Mouse (Mus musculus): Measurements from ENCODE around the gene Cd3d. TPM values are rescaled to one million over a fixed set of nuclear protein-coding genes. Genes with fewer than 3 reads are reported as not detected.
"Not testable (repeated sequence)": the region's sequence is repeated elsewhere in the genome, so short reads cannot be mapped to it uniquely, and the experiment has no call there.

Gene Cd3d
- total RNA-seq (2017), result 0.19 TPM in 1 of 2 replicates, not detected in the other

GRCm38 (mm10) chr9:44981676-44982075, at the start of gene Cd3d:
TSS of gene Cd3d (plus strand) at chr9:44981786.
- ATAC-seq (replicated peaks in 1 of 2; ENCODE audit: insufficient read depth in 1 of 2, low FRiP score in 2 of 2, low TSS enrichment in 1 of 2, low read depth in 1 of 2, poor library complexity in 2 of 2, severe bottlenecking in 2 of 2), result no peak

- no peak for ATAC-seq (replicated peaks in 1 of 2; ENCODE audit: insufficient read depth in 1 of 2, low FRiP score in 2 of 2, low TSS enrichment in 1 of 2, low read depth in 1 of 2, poor library complexity in 2 of 2, severe bottlenecking in 2 of 2)
Measured at GRCm38 (mm10) chr9:44941756-44942155, 39.8 kb upstream of the Cd3d start.

- no peak for ATAC-seq (replicated peaks in 1 of 2; ENCODE audit: insufficient read depth in 1 of 2, low FRiP score in 2 of 2, low TSS enrichment in 1 of 2, low read depth in 1 of 2, poor library complexity in 2 of 2, severe bottlenecking in 2 of 2)
Measured at GRCm38 (mm10) chr9:44942421-44942820, 39.2 kb upstream of the Cd3d start.

- ATAC-seq (replicated peaks in 1 of 2; ENCODE audit: insufficient read depth in 1 of 2, low FRiP score in 2 of 2, low TSS enrichment in 1 of 2, low read depth in 1 of 2, poor library complexity in 2 of 2, severe bottlenecking in 2 of 2), result no peak
Measured at GRCm38 (mm10) chr9:44946185-44946695, 35.3 kb upstream of the Cd3d start.

GRCm38 (mm10) chr9:44947836-44948235, 33.8 kb upstream of the Cd3d start:
- no peak for ATAC-seq (replicated peaks in 1 of 2; ENCODE audit: insufficient read depth in 1 of 2, low FRiP score in 2 of 2, low TSS enrichment in 1 of 2, low read depth in 1 of 2, poor library complexity in 2 of 2, severe bottlenecking in 2 of 2)

GRCm38 (mm10) chr9:44954432-44954831, 27.2 kb upstream of the Cd3d start:
- ATAC-seq (replicated peaks in 1 of 2; ENCODE audit: insufficient read depth in 1 of 2, low FRiP score in 2 of 2, low TSS enrichment in 1 of 2, low read depth in 1 of 2, poor library complexity in 2 of 2, severe bottlenecking in 2 of 2), result no peak

GRCm38 (mm10) chr9:44965126-44965832, 16.3 kb upstream of the Cd3d start, which contains the start of gene Ube4a:
TSS of gene Ube4a (minus strand) at chr9:44965600.
- peak; percentile 91 to 95 for ATAC-seq (replicated peaks in 1 of 2; ENCODE audit: insufficient read depth in 1 of 2, low FRiP score in 2 of 2, low TSS enrichment in 1 of 2, low read depth in 1 of 2, poor library complexity in 2 of 2, severe bottlenecking in 2 of 2)

- no peak for ATAC-seq (replicated peaks in 1 of 2; ENCODE audit: insufficient read depth in 1 of 2, low FRiP score in 2 of 2, low TSS enrichment in 1 of 2, low read depth in 1 of 2, poor library complexity in 2 of 2, severe bottlenecking in 2 of 2)
Measured at GRCm38 (mm10) chr9:44965833-44966466, 15.6 kb upstream of the Cd3d start.

- ATAC-seq (replicated peaks in 1 of 2; ENCODE audit: insufficient read depth in 1 of 2, low FRiP score in 2 of 2, low TSS enrichment in 1 of 2, low read depth in 1 of 2, poor library complexity in 2 of 2, severe bottlenecking in 2 of 2), result peak; percentile 88
Measured at GRCm38 (mm10) chr9:44966815-44967242, 14.8 kb upstream of the Cd3d start.

- not testable (repeated sequence) for ATAC-seq (replicated peaks in 1 of 2; ENCODE audit: insufficient read depth in 1 of 2, low FRiP score in 2 of 2, low TSS enrichment in 1 of 2, low read depth in 1 of 2, poor library complexity in 2 of 2, severe bottlenecking in 2 of 2)
Measured at GRCm38 (mm10) chr9:44967763-44968162, 13.8 kb upstream of the Cd3d start.

GRCm38 (mm10) chr9:44969450-44969849, 12.1 kb upstream of the Cd3d start:
- ATAC-seq (replicated peaks in 1 of 2; ENCODE audit: insufficient read depth in 1 of 2, low FRiP score in 2 of 2, low TSS enrichment in 1 of 2, low read depth in 1 of 2, poor library complexity in 2 of 2, severe bottlenecking in 2 of 2), result no peak

- ATAC-seq (replicated peaks in 1 of 2; ENCODE audit: insufficient read depth in 1 of 2, low FRiP score in 2 of 2, low TSS enrichment in 1 of 2, low read depth in 1 of 2, poor library complexity in 2 of 2, severe bottlenecking in 2 of 2), result no peak
Measured at GRCm38 (mm10) chr9:44977813-44978212, 3.8 kb upstream of the Cd3d start.

- ATAC-seq (replicated peaks in 1 of 2; ENCODE audit: insufficient read depth in 1 of 2, low FRiP score in 2 of 2, low TSS enrichment in 1 of 2, low read depth in 1 of 2, poor library complexity in 2 of 2, severe bottlenecking in 2 of 2), result no peak
Measured at GRCm38 (mm10) chr9:44979806-44980205, 1.8 kb upstream of the Cd3d start.

- ATAC-seq (replicated peaks in 1 of 2; ENCODE audit: insufficient read depth in 1 of 2, low FRiP score in 2 of 2, low TSS enrichment in 1 of 2, low read depth in 1 of 2, poor library complexity in 2 of 2, severe bottlenecking in 2 of 2), result no peak
Measured at GRCm38 (mm10) chr9:44980242-44980641, 1.3 kb upstream of the Cd3d start, which contains the start of gene Cd3g. TSS of gene Cd3g (minus strand) at chr9:44980431.

GRCm38 (mm10) chr9:44981104-44981503, 482 bp upstream of the Cd3d start:
- no peak for ATAC-seq (replicated peaks in 1 of 2; ENCODE audit: insufficient read depth in 1 of 2, low FRiP score in 2 of 2, low TSS enrichment in 1 of 2, low read depth in 1 of 2, poor library complexity in 2 of 2, severe bottlenecking in 2 of 2)

- no peak for ATAC-seq (replicated peaks in 1 of 2; ENCODE audit: insufficient read depth in 1 of 2, low FRiP score in 2 of 2, low TSS enrichment in 1 of 2, low read depth in 1 of 2, poor library complexity in 2 of 2, severe bottlenecking in 2 of 2)
Measured at GRCm38 (mm10) chr9:44982081-44982480, 495 bp downstream of the Cd3d start.

- ATAC-seq (replicated peaks in 1 of 2; ENCODE audit: insufficient read depth in 1 of 2, low FRiP score in 2 of 2, low TSS enrichment in 1 of 2, low read depth in 1 of 2, poor library complexity in 2 of 2, severe bottlenecking in 2 of 2), result no peak
Measured at GRCm38 (mm10) chr9:44982531-44982930, 945 bp downstream of the Cd3d start.

- ATAC-seq (replicated peaks in 1 of 2; ENCODE audit: insufficient read depth in 1 of 2, low FRiP score in 2 of 2, low TSS enrichment in 1 of 2, low read depth in 1 of 2, poor library complexity in 2 of 2, severe bottlenecking in 2 of 2), result no peak
Measured at GRCm38 (mm10) chr9:44983001-44983400, 1.4 kb downstream of the Cd3d start.

All from hematopoietic stem cell, adult 5-6 weeks (primary cell).